Mouse (Mus musculus) C2C12 (cell line): ENCODE measurements around the gene Ahcyl2. TPM values are rescaled to one million over a fixed set of nuclear protein-coding genes. Genes with fewer than 3 reads are reported as not detected.

Experiments used
- H3K27me3 ChIP-seq: one replicate; pipeline ENCODE4 v1.6.1; 2011; ENCODE audit not compliant: control insufficient read depth, insufficient read depth, insufficient read length
- H3K36me3 ChIP-seq: one replicate; pipeline ENCODE4 v1.6.1; 2011; ENCODE audit not compliant: control insufficient read depth, insufficient read depth
- H3K4me3 ChIP-seq: one replicate; pipeline ENCODE4 v1.5.1; 2011; ENCODE audit warnings: mild to moderate bottlenecking, control low read depth; ENCODE audit not compliant: poor library complexity, insufficient read depth, severe bottlenecking
- H3K79me2 ChIP-seq: one replicate; pipeline ENCODE4 v1.6.1; 2011; ENCODE audit not compliant: control insufficient read depth, insufficient read depth
- H3K79me3 ChIP-seq: one replicate; pipeline ENCODE4 v1.6.1; 2011; ENCODE audit warnings: low read depth, control low read depth
- H3ac ChIP-seq: one replicate; pipeline ENCODE3; 2011; ENCODE audit warnings: low read depth; ENCODE audit not compliant: control insufficient read depth, insufficient read length
- CEBPB ChIP-seq: IDR thresholded peaks from one replicate; pipeline ENCODE4 v1.6.1; 2011; ENCODE audit warnings: low read depth, mild to moderate bottlenecking, control low read depth, moderate library complexity
- CTCF ChIP-seq: IDR thresholded peaks from one replicate; pipeline ENCODE4 v1.5.1; 2011; ENCODE audit not compliant: control insufficient read depth, insufficient read depth, insufficient read length
- FOSL1 ChIP-seq: IDR thresholded peaks from one replicate; pipeline ENCODE4 v1.8.0; 2011; ENCODE audit warnings: mild to moderate bottlenecking, low read length; ENCODE audit not compliant: poor library complexity, insufficient read depth, severe bottlenecking
- MAX ChIP-seq: IDR thresholded peaks from one replicate; pipeline ENCODE4 v1.6.1; 2011; ENCODE audit warnings: mild to moderate bottlenecking, control low read depth
- MYOD1 ChIP-seq: IDR thresholded peaks from one replicate; pipeline ENCODE4 v1.6.1; 2011; ENCODE audit warnings: low read depth; ENCODE audit not compliant: control insufficient read depth, insufficient read length
- MYOG ChIP-seq: IDR thresholded peaks from one replicate; pipeline ENCODE4 v1.6.1; 2011; ENCODE audit not compliant: control insufficient read depth, insufficient read length; ENCODE audit errors: extremely low read depth
- USF1 ChIP-seq: IDR thresholded peaks from one replicate; pipeline ENCODE4 v1.6.1; 2011; ENCODE audit warnings: low read depth, mild to moderate bottlenecking, control low read depth, moderate library complexity
- polyA plus RNA-seq: library from polyadenylated mRNA; unstranded; fragments of >200 nt; fragmentation: generic; extraction: Trizol; gene quantifications from one replicate; pipeline ENCODE4 v1.2.1, GENCODE M21; 2012; ENCODE audit warnings: missing spikeins

Gene Ahcyl2
- polyA plus RNA-seq, 1 experiment, result 6.3 TPM

- Histone ChIP-seq H3K4me3 (no peak overlapping the region), H3K36me3 (no peaks in the 10 kb centered on the region), H3K79me3 (no peaks in the 10 kb centered on the region), H3K27me3 (no peaks in the 10 kb centered on the region), H3K79me2 (no peaks in the 10 kb centered on the region), H3ac (no peak overlapping the region)
- TF ChIP-seq MYOG, result no peak
- no peak for TF ChIP-seq CEBPB
- no peak for TF ChIP-seq MAX
- TF ChIP-seq USF1, result no peak
- no peak for TF ChIP-seq MYOD1
- TF ChIP-seq CTCF, result no peak
- TF ChIP-seq FOSL1, result no peak
These were observed 65.9 kb downstream of the Ahcyl2 start for GRCm38 (mm10) chr6:29833568-29834255.

- Histone ChIP-seq H3K79me3 (no peaks in the 10 kb centered on the region), H3K79me2 (no peaks in the 10 kb centered on the region), H3ac (no peak overlapping the region), H3K4me3 (no peak overlapping the region), H3K36me3 (no peaks in the 10 kb centered on the region), H3K27me3 (no peaks in the 10 kb centered on the region)
- no peak for TF ChIP-seq MAX
- no peak for TF ChIP-seq USF1
- TF ChIP-seq MYOG, result no peak
- no peak for TF ChIP-seq CEBPB
- no peak for TF ChIP-seq MYOD1
- no peak for TF ChIP-seq CTCF
- no peak for TF ChIP-seq FOSL1
These were observed 67.8 kb downstream of the Ahcyl2 start for GRCm38 (mm10) chr6:29835543-29836177.

GRCm38 (mm10) chr6:29837579-29837978 is 69.8 kb downstream of the Ahcyl2 start:
- no peak overlapping the region for H3K4me3 ChIP-seq
- H3K27me3 ChIP-seq, result no peaks in the 10 kb centered on the region
- no peaks in the 10 kb centered on the region for H3K79me3 ChIP-seq
- H3K36me3 ChIP-seq, result no peaks in the 10 kb centered on the region
- TF ChIP-seq MYOG, result no peak
- no peak for TF ChIP-seq USF1
- TF ChIP-seq FOSL1, result no peak
- no peak for TF ChIP-seq MYOD1
- no peak for TF ChIP-seq MAX
- TF ChIP-seq CEBPB, result no peak
- no peak for TF ChIP-seq CTCF
- H3K79me2 ChIP-seq, result no peaks in the 10 kb centered on the region
- no peak overlapping the region for H3ac ChIP-seq

GRCm38 (mm10) chr6:29838531-29838930 is 70.7 kb downstream of the Ahcyl2 start:
- TF ChIP-seq CTCF, result no peak
- TF ChIP-seq MYOD1, result no peak
- no peak for TF ChIP-seq FOSL1
- TF ChIP-seq USF1, result no peak
- TF ChIP-seq CEBPB, result no peak
- TF ChIP-seq MAX, result no peak
- no peak for TF ChIP-seq MYOG
- Histone ChIP-seq H3K79me2 (no peaks in the 10 kb centered on the region), H3K79me3 (no peaks in the 10 kb centered on the region), H3K36me3 (no peaks in the 10 kb centered on the region), H3K27me3 (no peaks in the 10 kb centered on the region), H3ac (no peak overlapping the region), H3K4me3 (no peak overlapping the region)

- Histone ChIP-seq H3K27me3 (no peaks in the 10 kb centered on the region), H3K79me2 (no peaks in the 10 kb centered on the region), H3ac (no peak overlapping the region), H3K36me3 (no peaks in the 10 kb centered on the region), H3K79me3 (no peaks in the 10 kb centered on the region), H3K4me3 (no peak overlapping the region)
- TF ChIP-seq CEBPB (no peak), MYOD1 (no peak)
These were observed 72.2 kb downstream of the Ahcyl2 start for GRCm38 (mm10) chr6:29840008-29840407.

GRCm38 (mm10) chr6:29841461-29841860 is 73.7 kb downstream of the Ahcyl2 start:
- Histone ChIP-seq H3K4me3 (no peak overlapping the region), H3K79me2 (no peaks in the 10 kb centered on the region), H3K79me3 (no peaks in the 10 kb centered on the region), H3ac (no peak overlapping the region), H3K27me3 (no peaks in the 10 kb centered on the region), H3K36me3 (no peaks in the 10 kb centered on the region)
- TF ChIP-seq CEBPB (no peak), MYOD1 (no peak), FOSL1 (no peak), MYOG (no peak), MAX (no peak), CTCF (no peak), USF1 (no peak)
